Mouse (Mus musculus): ENCODE results near the gene Mon1a. TPM values are rescaled to one million over a fixed set of nuclear protein-coding genes. Genes with fewer than 3 reads are reported as not detected.

Gene Mon1a
- polyA plus RNA-seq, 1 experiment from 2014 or later, result 11.5 TPM

DNA sequence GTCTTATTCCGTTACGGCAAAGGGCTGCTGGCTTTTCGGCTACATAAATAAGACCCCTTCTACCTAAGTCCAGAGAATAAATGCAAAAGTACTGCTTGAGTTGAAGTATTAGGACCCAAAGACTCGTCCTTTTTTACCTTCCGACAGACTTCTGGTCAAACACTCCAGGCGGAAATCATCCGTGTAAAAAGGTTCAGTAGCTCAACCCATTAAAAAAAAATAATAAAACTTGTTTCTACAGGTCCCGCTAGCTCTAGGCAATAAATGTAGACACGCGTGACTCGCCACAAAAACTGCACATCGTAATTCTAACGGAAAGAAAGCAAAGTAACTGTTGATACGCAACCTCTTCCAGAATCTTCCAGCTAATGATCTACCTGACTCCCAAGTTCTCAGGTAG is 14.8 kb upstream of the Mon1a start, which contains the start of gene Rbm6:
Rbm6 (minus strand) TSS at position 101 of the 400 bp plus-strand sequence.
- peak within 1 kb of the TSS; percentile 90 for H3K27ac ChIP-seq (replicated peaks; ENCODE audit: low read depth, low read length)
- 11% methylated on average over 14 of the region's 14 CpGs for WGBS
- H3K9ac ChIP-seq (replicated peaks; ENCODE audit: low read length), result peak within 1 kb of the TSS; percentile 99
- H3K9me3 ChIP-seq (replicated peaks; ENCODE audit: control insufficient read depth, low read length), result no peaks in the 10 kb centered on the region
- peak within 1 kb of the TSS; percentile 68 for H3K4me2 ChIP-seq (ENCODE audit: low read depth, low read length)
- no peak for ATAC-seq (replicated peaks; ENCODE audit: insufficient number of reproducible peaks, low FRiP score, low TSS enrichment, low read depth)
- peak within 1 kb of the TSS; percentile 97 for H3K4me3 ChIP-seq (ENCODE audit: low read depth, low read length)
- H3K4me1 ChIP-seq (ENCODE audit: control insufficient read depth, insufficient read depth, low read length), result no peaks in the 10 kb centered on the region
- no peak for DNase-seq (ENCODE audit: low spot score)
- no peaks in the 10 kb centered on the region for H3K27me3 ChIP-seq (ENCODE audit: control insufficient read depth, insufficient read depth, low read length)
- H3K36me3 ChIP-seq (replicated peaks; ENCODE audit: control insufficient read depth, insufficient read depth, low read depth, low read length), result no peaks in the 10 kb centered on the region

- H3K4me3 ChIP-seq (ENCODE audit: low read depth, low read length), result no peak overlapping the region
- H3K9me3 ChIP-seq (replicated peaks; ENCODE audit: control insufficient read depth, low read length), result no peaks in the 10 kb centered on the region
- H3K27me3 ChIP-seq (ENCODE audit: control insufficient read depth, insufficient read depth, low read length), result no peaks in the 10 kb centered on the region
- 71% methylated on average over 4 of the region's 4 CpGs for WGBS
- no peak overlapping the region for H3K27ac ChIP-seq (replicated peaks; ENCODE audit: low read depth, low read length)
- ATAC-seq (replicated peaks; ENCODE audit: insufficient number of reproducible peaks, low FRiP score, low TSS enrichment, low read depth) (no peak), DNase-seq (ENCODE audit: low spot score) (no peak)
- H3K4me2 ChIP-seq (ENCODE audit: low read depth, low read length), result no peak overlapping the region
- H3K4me1 ChIP-seq (ENCODE audit: control insufficient read depth, insufficient read depth, low read length), result no peaks in the 10 kb centered on the region
- no peak overlapping the region for H3K9ac ChIP-seq (replicated peaks; ENCODE audit: low read length)
- H3K36me3 ChIP-seq (replicated peaks; ENCODE audit: control insufficient read depth, insufficient read depth, low read depth, low read length), result no peaks in the 10 kb centered on the region
Measured at GRCm38 (mm10) chr9:107880411-107880810, 7.5 kb upstream of the Mon1a start.

GRCm38 (mm10) chr9:107888267-107888850 is 408 bp downstream of the Mon1a start:
- no peak overlapping the region for H3K27ac ChIP-seq (replicated peaks; ENCODE audit: low read depth, low read length)
- peak overlapping the region; percentile 60 for H3K9ac ChIP-seq (replicated peaks; ENCODE audit: low read length)
- ATAC-seq (replicated peaks; ENCODE audit: insufficient number of reproducible peaks, low FRiP score, low TSS enrichment, low read depth) (peak; percentile 75), DNase-seq (ENCODE audit: low spot score) (peak; percentile 52)
- WGBS, result under 1% methylated on average over 18 of the region's 18 CpGs
- peak overlapping the region; percentile 68 for H3K4me3 ChIP-seq (ENCODE audit: low read depth, low read length)
- no peaks in the 10 kb centered on the region for H3K4me1 ChIP-seq (ENCODE audit: control insufficient read depth, insufficient read depth, low read length)
- H3K36me3 ChIP-seq (replicated peaks; ENCODE audit: control insufficient read depth, insufficient read depth, low read depth, low read length), result no peaks in the 10 kb centered on the region
- H3K27me3 ChIP-seq (ENCODE audit: control insufficient read depth, insufficient read depth, low read length), result no peaks in the 10 kb centered on the region
- H3K4me2 ChIP-seq (ENCODE audit: low read depth, low read length), result peak overlapping the region; percentile 79
- no peaks in the 10 kb centered on the region for H3K9me3 ChIP-seq (replicated peaks; ENCODE audit: control insufficient read depth, low read length)

DNA sequence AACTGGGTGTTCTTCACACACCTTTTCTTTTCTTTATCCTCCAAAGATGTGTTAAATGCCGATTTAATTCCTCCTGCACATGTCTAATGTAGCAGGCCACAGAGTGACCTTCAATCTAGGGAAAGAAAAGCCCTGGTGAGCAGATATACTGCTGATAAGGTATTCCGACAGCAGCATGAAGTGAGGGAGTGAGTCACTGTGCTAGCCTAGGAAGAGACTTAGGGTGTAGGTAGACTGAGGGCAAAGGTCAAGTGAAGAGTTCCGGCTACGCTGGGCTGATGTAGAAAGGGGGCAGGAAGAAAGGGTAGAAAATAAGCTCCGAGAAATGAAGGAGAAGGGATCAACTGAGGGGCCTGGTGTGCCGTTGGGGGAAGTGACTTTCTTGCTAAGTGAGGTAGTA is 2.3 kb downstream of the Mon1a start:
- H3K4me3 ChIP-seq (ENCODE audit: low read depth, low read length), result no peak overlapping the region
- no peak overlapping the region for H3K27ac ChIP-seq (replicated peaks; ENCODE audit: low read depth, low read length)
- no peak overlapping the region for H3K4me2 ChIP-seq (ENCODE audit: low read depth, low read length)
- no peaks in the 10 kb centered on the region for H3K4me1 ChIP-seq (ENCODE audit: control insufficient read depth, insufficient read depth, low read length)
- no peak overlapping the region for H3K9ac ChIP-seq (replicated peaks; ENCODE audit: low read length)
- no peaks in the 10 kb centered on the region for H3K27me3 ChIP-seq (ENCODE audit: control insufficient read depth, insufficient read depth, low read length)
- H3K9me3 ChIP-seq (replicated peaks; ENCODE audit: control insufficient read depth, low read length), result no peaks in the 10 kb centered on the region
- 87% methylated on average over 6 of the region's 6 CpGs for whole genome bisulfite sequencing
- H3K36me3 ChIP-seq (replicated peaks; ENCODE audit: control insufficient read depth, insufficient read depth, low read depth, low read length), result no peaks in the 10 kb centered on the region
- DNase-seq (ENCODE audit: low spot score) (no peak), ATAC-seq (replicated peaks; ENCODE audit: insufficient number of reproducible peaks, low FRiP score, low TSS enrichment, low read depth) (no peak)

DNA sequence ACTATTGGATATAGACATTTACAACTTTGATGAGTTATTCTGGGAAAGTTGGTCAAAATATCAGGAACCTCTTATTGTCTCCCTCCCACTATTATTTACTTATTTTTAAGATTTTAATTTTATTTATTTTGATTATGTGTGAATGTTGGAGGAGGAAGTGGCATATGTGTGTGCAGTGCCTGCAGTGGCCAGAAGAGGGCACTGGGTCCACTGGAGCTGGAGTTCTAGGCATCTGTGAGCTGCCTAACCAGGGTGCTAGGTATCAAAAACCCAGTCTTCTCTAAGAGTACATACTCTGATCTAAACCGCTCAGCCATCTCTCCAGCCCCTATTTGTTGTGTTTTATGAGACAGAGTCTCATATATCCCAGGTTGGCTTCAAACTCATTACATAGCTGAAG is 3.1 kb downstream of the Mon1a start:
- Histone ChIP-seq H3K36me3 (replicated peaks; ENCODE audit: control insufficient read depth, insufficient read depth, low read depth, low read length) (no peaks in the 10 kb centered on the region), H3K4me1 (ENCODE audit: control insufficient read depth, insufficient read depth, low read length) (no peaks in the 10 kb centered on the region), H3K27me3 (ENCODE audit: control insufficient read depth, insufficient read depth, low read length) (no peaks in the 10 kb centered on the region), H3K4me2 (ENCODE audit: low read depth, low read length) (no peak overlapping the region), H3K9ac (replicated peaks; ENCODE audit: low read length) (no peak overlapping the region), H3K27ac (replicated peaks; ENCODE audit: low read depth, low read length) (no peak overlapping the region), H3K9me3 (replicated peaks; ENCODE audit: control insufficient read depth, low read length) (no peaks in the 10 kb centered on the region), H3K4me3 (ENCODE audit: low read depth, low read length) (no peak overlapping the region)
- WGBS, result 96% methylated on average over 1 of the region's 1 CpGs
- no peak for DNase-seq (ENCODE audit: low spot score)
- no peak for ATAC-seq (replicated peaks; ENCODE audit: insufficient number of reproducible peaks, low FRiP score, low TSS enrichment, low read depth)

DNA sequence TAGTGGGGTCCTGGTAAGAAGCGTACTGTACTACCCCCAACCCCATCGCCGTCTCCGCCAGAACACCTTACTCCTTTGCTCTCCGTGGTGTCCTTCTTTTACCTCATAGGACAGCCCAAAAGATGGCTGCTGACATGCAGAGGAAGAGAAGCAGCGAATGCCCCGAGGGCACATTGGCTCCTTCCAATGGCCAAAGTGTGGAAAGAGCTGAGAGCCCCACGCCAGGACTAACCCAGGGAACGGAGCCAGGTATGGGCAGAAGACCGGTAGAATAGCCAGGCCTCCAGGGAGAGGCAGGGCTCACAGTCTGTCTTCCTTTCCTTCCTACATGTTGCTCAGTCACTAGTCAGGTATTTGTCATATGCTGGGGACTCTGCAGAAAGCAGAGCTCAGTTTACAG is 10.6 kb downstream of the Mon1a start:
- Histone ChIP-seq H3K4me2 (ENCODE audit: low read depth, low read length) (no peak overlapping the region), H3K27me3 (ENCODE audit: control insufficient read depth, insufficient read depth, low read length) (peaks cover 3% of the 10 kb centered on the region), H3K9me3 (replicated peaks; ENCODE audit: control insufficient read depth, low read length) (no peaks in the 10 kb centered on the region), H3K9ac (replicated peaks; ENCODE audit: low read length) (no peak overlapping the region), H3K4me3 (ENCODE audit: low read depth, low read length) (no peak overlapping the region), H3K4me1 (ENCODE audit: control insufficient read depth, insufficient read depth, low read length) (no peaks in the 10 kb centered on the region; the same call in 1 of the 2 replicates), H3K36me3 (replicated peaks; ENCODE audit: control insufficient read depth, insufficient read depth, low read depth, low read length) (no peaks in the 10 kb centered on the region), H3K27ac (replicated peaks; ENCODE audit: low read depth, low read length) (no peak overlapping the region)
- ATAC-seq (replicated peaks; ENCODE audit: insufficient number of reproducible peaks, low FRiP score, low TSS enrichment, low read depth) (no peak), DNase-seq (ENCODE audit: low spot score) (no peak)
- 80% methylated on average over 10 of the region's 10 CpGs for WGBS

GRCm38 (mm10) chr9:107899855-107900254 is 11.9 kb downstream of the Mon1a start:
- H3K9me3 ChIP-seq (replicated peaks; ENCODE audit: control insufficient read depth, low read length), result no peaks in the 10 kb centered on the region
- H3K4me2 ChIP-seq (ENCODE audit: low read depth, low read length), result no peak overlapping the region
- WGBS, result 61% methylated on average over 12 of the region's 12 CpGs
- no peak overlapping the region for H3K9ac ChIP-seq (replicated peaks; ENCODE audit: low read length)
- no peak overlapping the region for H3K4me3 ChIP-seq (ENCODE audit: low read depth, low read length)
- peaks cover 3% of the 10 kb centered on the region for H3K27me3 ChIP-seq (ENCODE audit: control insufficient read depth, insufficient read depth, low read length)
- H3K36me3 ChIP-seq (replicated peaks; ENCODE audit: control insufficient read depth, insufficient read depth, low read depth, low read length), result no peaks in the 10 kb centered on the region
- ATAC-seq (replicated peaks; ENCODE audit: insufficient number of reproducible peaks, low FRiP score, low TSS enrichment, low read depth) (no peak), DNase-seq (ENCODE audit: low spot score) (no peak)
- H3K27ac ChIP-seq (replicated peaks; ENCODE audit: low read depth, low read length), result no peak overlapping the region
- no peaks in the 10 kb centered on the region; the same call in 1 of the 2 replicates for H3K4me1 ChIP-seq (ENCODE audit: control insufficient read depth, insufficient read depth, low read length)

DNA sequence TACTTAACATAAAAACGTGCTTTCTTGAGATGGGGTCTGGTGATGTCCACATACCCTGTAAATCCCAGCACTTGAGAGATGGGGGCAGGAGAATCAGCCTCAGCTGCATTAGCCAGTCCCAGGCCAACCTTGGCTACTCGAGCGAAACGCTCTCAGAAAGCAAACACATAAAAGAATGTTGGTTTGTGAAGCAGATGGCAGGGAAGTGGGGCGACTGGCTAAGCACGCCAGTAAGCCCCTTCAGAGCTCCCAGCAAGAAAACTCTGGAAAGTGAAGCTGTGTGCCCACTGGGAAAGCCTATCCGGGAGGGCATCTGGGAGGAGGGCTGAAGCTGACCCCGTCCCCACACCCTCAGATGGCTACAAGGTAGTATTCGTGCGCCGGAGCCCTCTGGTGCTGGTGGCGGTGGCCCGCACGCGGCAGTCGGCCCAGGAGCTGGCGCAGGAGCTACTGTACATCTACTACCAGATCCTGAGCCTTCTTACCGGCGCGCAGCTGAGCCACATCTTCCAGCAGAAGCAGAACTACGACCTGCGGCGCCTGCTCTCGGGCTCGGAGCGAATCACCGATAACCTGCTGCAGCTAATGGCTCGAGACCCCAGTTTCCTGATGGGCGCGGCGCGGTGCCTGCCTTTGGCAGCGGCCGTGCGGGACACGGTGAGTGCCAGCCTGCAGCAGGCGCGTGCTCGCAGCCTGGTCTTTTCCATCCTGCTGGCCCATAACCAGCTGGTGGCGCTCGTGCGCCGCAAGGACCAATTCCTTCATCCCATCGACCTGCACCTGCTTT is 13.1 kb downstream of the Mon1a start:
- H3K9ac ChIP-seq (replicated peaks; ENCODE audit: low read length), result peak overlapping the region; percentile 26
- H3K27ac ChIP-seq (replicated peaks; ENCODE audit: low read depth, low read length), result no peak overlapping the region
- H3K9me3 ChIP-seq (replicated peaks; ENCODE audit: control insufficient read depth, low read length), result no peaks in the 10 kb centered on the region
- H3K36me3 ChIP-seq (replicated peaks; ENCODE audit: control insufficient read depth, insufficient read depth, low read depth, low read length), result no peaks in the 10 kb centered on the region
- H3K4me2 ChIP-seq (ENCODE audit: low read depth, low read length), result peak overlapping the region; percentile 71
- no peaks in the 10 kb centered on the region; the same call in 1 of the 2 replicates for H3K4me1 ChIP-seq (ENCODE audit: control insufficient read depth, insufficient read depth, low read length)
- peak; percentile 85 for DNase-seq (ENCODE audit: low spot score)
- H3K27me3 ChIP-seq (ENCODE audit: control insufficient read depth, insufficient read depth, low read length), result peaks cover 3% of the 10 kb centered on the region
- ATAC-seq (replicated peaks; ENCODE audit: insufficient number of reproducible peaks, low FRiP score, low TSS enrichment, low read depth), result no peak
- H3K4me3 ChIP-seq (ENCODE audit: low read depth, low read length), result peak overlapping the region; percentile 25
- 3% methylated on average over 44 of the region's 44 CpGs for WGBS
